Mouse (Mus musculus) cerebellum, adult 18-20 months (tissue): ENCODE measurements around the gene Fam71b.

ENCODE experiments used
- DNase-seq, 2 experiments: peaks; one replicate each; pipeline ENCODE4 v3.0.0; 2021

Gene Fam71b

DNA sequence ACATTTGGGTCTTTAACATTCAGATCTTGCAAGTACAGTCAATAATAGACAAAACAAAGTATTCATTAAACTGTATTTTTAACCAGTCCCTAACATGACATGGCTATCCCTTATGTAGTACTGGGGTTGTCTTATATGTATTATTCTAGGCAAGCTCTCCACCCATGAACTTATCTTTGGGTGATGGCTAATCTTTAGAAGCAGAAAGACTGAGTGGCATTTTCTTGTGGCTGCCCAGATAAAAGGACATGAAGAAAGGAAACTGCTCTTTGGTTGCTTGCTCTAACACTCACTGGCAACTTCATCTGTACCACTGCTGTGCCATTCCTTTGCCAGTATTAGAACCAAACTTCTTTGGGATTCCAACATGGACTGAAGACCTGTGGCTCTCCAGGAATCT, 39.0 kb downstream of the Fam71b start:
- no peak for DNase-seq

DNA sequence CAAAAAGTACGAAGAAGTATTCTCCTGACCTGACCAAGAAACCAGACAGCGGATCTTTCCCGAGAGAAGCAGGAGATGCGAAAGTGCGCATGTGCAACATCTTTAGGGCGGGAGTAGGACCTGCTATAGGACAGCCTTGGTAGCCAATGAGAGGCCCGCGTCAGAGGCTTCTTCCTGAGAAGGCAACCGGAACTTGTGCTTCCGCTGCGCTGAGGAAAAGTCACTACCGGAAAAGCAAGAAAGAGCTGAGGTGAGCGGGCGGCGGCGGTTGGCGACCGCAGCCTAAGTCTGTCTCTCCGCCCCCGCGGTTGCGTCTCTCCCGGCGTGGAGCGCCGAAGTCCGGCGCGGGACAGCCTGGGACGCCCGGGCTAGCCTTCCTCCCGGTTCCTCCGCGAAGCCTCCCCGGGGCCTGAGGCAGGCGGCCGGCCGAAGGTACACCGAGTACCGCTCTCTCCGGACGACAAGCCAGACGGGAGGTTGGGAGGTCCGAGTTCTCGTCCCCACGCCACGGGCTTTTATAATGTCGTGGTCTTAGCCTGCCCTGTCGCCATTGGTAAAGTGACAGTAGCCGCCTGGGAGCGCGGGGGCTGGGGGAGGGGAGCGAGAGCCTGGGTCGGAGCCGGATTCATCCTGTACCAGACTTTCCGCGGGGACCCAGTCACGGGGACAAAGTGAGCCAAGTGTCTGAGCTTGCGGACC, 40.5 kb downstream of the Fam71b start, which contains the start of gene Med7:
Gene Med7, plus strand, starts transcription at position 166 of the 699 bp plus-strand sequence.
- peak; percentile 93 to 98 for DNase-seq

DNA sequence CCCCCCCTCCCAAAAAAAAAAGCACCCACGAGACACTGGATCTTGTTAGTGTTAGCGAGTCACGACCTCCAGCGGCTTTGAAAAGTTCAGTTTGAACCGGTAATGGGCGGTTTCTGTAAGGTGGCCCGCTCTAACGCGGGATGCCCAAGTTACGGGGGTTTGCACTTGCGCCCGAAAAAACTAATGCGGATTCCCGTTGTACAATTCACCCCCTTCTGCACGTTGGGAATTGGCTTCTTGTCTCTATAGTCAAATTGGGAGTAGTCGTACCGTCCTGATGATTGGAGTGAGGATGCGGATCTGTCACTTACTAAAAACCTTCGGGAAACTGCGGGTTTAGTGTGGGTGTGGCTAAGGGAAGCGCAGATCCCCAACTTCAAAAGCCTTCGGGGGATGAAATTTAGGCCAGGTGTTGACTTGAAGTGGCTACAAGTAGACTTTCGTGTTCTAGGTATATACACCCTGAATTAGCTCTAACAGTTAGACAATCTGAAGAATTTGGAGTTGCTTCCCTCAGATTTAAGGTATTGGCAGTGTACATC, 41.2 kb downstream of the Fam71b start:
- peak in 1 of 2 experiments; percentile 21 for DNase-seq

DNA sequence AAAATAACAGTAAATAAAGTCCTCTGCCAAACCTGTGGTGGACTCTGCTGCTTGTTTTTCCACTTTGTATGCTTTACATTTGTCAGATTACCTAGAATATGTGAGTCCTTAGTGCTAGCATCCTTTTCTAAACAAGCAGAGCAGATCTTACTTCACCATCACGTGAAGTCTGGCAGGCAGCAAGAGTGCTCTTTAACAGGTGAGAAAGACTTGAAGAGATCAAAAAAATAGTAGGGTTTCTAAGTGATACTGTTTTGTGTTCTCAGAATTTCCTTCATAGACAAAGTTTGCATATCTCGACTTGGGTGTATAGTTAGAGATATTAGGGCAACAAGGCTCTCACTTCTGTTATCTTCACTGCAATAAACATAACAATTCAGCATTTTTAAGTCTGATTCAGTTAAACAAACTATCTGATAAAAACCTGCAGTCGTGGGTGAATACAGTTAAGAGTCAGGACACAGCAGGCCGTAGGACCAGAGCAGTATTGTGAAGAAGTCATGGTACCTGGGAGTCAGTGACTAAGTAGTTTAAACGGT, 42.7 kb downstream of the Fam71b start:
- no peak for DNase-seq

DNA sequence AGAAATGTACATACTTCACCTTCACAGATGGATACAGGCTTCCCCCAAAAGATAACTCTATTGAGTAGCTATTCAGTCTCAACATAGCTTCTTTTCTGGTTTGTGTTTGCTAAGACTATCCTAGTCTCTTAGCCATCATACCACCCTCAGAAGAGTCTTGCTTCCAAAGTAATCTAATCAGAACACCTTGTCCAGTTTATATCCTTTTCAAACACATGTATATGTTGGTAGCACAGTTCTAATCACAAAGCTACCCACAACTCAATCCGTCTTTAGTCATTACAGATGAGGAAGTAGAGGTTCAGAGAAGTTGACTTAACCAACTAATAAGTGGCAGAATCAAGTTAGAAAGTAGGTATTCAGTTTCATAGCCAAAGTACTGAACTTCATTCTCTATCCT, 45.4 kb downstream of the Fam71b start:
- DNase-seq, result no peak

DNA sequence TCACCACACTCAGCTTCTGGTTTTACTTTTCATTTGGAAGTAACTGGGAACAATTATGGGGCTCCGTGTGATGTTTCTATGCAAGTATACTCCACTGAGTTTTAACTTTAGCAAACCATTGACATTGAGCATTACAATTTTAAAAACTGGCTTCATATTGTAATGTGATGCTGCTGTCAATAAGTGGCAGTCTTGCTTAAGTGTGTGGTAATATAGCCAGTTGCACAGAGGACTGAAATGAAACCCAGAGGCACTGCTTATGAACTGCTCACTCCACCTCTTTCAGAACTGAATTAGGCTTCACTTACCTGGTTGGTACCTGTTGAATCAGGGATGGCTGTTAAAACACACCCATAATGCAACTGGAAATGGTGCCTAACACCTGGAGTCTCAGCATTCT, 46.8 kb downstream of the Fam71b start:
- no peak for DNase-seq

DNA sequence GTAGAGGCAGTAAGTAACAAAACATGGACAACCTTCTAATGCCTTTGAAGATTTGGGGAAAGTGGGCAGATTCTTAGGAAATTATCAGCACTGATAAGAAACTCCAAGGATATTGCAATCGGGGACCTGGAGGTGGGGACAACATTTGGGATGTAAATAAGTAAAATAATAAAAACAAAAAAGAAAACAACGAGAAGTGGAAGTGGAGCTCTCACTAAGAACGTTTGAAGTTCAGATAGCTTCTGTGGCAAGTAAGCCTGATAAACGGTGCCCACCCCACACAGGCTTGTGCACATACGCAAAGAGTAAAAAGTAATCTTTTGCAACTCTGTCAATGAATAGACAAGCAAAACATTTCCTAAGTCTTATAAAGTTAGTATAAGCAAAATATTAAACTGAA, 47.6 kb downstream of the Fam71b start:
- no peak for DNase-seq

DNA sequence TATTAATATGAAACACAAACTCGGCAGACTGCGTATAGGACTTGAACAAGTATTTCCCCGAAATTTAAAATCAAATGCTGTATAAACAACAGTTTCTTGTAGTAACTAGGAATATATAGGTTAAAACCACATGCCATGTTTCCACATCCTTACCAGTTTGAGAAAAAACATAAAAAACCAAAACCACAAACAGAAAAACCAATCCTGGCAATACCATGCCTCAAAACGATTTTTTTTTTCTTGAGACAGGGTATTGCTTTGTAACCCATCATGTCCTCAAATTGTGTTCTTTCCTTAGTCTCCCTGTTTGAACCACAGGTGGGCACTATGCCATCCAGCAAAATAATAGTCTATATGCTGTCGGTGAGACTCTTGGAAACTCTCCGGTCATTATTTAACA, 49.8 kb downstream of the Fam71b start:
- DNase-seq, result no peak

DNA sequence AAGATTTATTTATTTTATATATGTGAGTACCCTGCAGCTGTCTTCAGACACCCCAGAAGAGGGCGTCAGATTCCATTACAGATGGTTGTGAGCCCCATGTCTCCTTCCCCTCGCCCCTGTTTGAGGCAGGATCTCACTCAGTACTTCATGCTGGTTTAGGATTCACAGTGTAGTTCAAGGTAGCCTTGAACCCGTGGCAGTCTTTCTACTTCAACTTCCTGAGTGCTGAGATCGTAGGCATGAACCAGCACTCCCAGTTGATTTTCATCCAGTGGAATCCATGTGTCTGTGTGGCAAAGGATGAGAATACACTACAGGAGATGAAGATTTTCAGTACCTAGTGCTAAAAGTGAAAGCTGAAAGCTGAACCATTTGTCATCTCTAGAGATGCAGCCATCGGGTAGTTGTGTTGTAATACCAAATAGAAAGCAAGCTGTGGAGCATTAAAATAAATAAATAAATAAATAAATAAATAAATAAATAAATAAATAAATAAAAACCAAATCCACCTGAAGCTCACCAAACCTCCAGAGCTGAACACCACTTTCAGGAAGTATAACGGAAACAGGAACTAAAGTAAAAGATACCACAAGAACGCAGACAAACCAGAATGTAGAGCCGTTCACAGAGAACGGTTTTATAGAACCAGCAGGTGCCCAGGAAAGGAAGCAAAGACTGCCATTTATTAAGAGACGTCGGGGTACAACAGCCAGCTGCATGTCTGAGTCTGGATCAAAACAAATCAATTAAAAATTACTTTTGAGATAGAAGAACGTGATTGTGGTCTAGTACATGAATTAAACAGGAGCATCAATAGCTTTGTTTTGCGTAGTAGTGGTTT, 51.5 kb downstream of the Fam71b start:
- DNase-seq, result no peak

DNA sequence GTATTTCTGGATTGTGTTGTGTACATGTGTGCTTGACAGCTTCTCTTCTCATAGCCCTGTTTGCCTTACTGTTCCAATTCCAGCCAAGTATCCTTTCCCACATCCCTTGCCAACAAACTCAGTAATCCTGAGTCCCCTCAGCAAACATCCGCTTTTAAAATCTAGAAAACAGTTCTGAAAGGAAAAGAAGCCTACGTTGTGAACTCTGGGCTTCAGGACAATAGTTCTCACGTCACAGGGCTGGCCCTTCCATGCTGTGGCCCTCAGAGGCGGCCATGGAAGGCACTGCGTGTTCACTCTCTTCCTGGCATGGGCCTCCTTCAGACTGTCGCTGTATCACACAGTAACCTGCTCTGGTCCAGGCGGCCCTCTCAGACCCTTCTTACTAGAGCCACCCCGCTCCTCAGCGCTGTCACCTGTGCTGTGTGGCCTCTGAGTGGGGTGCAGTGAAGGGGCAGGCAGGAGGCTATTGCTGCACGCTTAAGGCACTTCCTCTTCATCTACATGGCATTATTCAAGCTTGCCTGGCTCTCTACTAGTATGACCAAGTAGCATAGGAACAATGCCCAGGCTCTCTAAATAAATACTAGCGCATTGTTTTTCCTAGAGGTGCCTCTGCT, 53.2 kb downstream of the Fam71b start:
- no peak for DNase-seq

DNA sequence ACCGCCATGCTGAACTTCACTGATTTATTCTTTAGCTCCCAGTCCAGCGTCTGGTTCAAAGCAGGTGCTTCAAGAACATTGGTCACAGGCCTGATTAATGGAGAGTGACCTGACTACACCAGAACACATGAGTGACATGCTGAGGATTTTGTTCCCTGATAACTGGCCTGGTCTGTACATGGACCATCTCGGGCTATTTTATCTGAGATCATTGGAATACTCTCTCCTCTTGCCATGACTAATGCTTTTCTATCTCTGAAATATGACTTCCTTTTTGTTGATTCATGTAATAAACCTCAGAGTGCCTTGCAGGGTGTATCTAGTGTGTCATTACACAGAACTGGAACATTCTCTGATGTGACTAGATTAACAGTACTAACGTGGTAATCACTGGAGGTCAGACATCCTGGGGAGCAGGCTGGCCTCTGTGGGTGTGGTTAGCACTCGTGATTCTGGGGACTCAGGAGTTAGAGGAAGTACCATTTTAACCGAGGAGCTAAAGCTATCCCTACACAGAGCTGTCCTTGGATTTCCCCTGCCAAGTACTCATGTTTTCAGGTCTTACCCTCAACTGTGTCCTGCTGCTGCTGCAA, 58.2 kb downstream of the Fam71b start, which contains the start of gene Havcr2:
Gene Havcr2, plus strand, starts transcription at position 483 of the 593 bp plus-strand sequence.
- DNase-seq, result no peak
